Comparison of ENCODE assay signal across 29 mouse cellular contexts in the genomic region with DNA sequence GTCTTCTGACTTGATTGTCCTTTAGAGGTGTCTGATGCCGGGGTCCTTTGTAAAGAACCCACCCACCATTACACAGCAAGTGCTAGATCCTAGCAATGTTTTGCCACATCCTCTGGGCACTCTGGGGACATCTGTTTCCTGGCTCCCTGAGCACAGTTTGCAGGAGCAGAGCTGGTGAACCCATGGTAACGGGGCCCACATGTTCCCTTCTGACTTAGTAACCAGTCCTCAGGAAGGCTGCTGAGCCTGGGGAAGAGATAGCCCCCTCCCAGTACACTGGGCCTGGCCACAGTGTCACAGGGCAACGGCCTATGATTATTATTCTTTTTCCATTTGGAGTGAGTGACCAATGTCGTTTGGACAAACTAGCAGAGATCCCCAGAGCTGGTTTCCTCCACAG. TPM values are rescaled to one million over a fixed set of nuclear protein-coding genes. Genes with fewer than 3 reads are reported as not detected.
DNase-seq lines count a peak whose midpoint lies in the region; ATAC-seq and TF ChIP-seq lines count a peak whose summit lies in the region.
"Had no signal": no experiment of that assay in that cellular context is flagged by ENCODE, and none has a peak within 500 bp of the region (broad histone marks: within the 10 kb centered on the region; RNA-seq: fewer than 3 reads in every experiment).

No protein-coding gene starts in this region.

- ATAC-seq in common myeloid progenitor, adult 5-6 weeks (replicated peaks; ENCODE audit: low read depth, poor library complexity, severe bottlenecking) = peak; percentile 92
- ATAC-seq in hematopoietic stem cell, adult 5-6 weeks (replicated peaks in 1 of 2; ENCODE audit: insufficient read depth in 1 of 2, low FRiP score in 2 of 2, low TSS enrichment in 1 of 2, low read depth in 1 of 2, poor library complexity in 2 of 2, severe bottlenecking in 2 of 2) = peak; percentile 80 to 85
- ATAC-seq: activated CD4-positive, CD25-positive, alpha-beta regulatory T cell, adult 4 months; CD4-positive, CD25-positive, alpha-beta regulatory T cell, adult 4 months; forebrain, embryonic 13.5 days; forebrain, embryonic 15.5 days; forebrain, postnatal 0 days; Patski had no signal

- H3K27me3 ChIP-seq in forebrain, embryonic 10.5 days (ENCODE audit: poor library complexity, severe bottlenecking) = no peaks in the 10 kb centered on the region
- H3K27me3 ChIP-seq: CH12.LX; forebrain, embryonic 13.5 days; forebrain, embryonic 15.5 days had no signal

- H3K4me1 ChIP-seq in forebrain, embryonic 10.5 days = no peaks in the 10 kb centered on the region
- H3K4me1 ChIP-seq: embryonic facial prominence, embryonic 12.5 days; embryonic facial prominence, embryonic 15.5 days; forebrain, embryonic 13.5 days; forebrain, embryonic 15.5 days had no signal

- H3K36me3 ChIP-seq in forebrain, embryonic 10.5 days (replicated peaks) = no peaks in the 10 kb centered on the region
- H3K36me3 ChIP-seq: embryonic facial prominence, embryonic 12.5 days; embryonic facial prominence, embryonic 15.5 days; forebrain, embryonic 15.5 days; G1E had no signal

- H3K27ac ChIP-seq in layer of hippocampus, adult 2 months = peak overlapping the region; percentile 82
- H3K27ac ChIP-seq in forebrain, embryonic 10.5 days = no peak overlapping the region
- H3K27ac ChIP-seq: embryonic facial prominence, embryonic 12.5 days; embryonic facial prominence, embryonic 15.5 days; forebrain, embryonic 13.5 days; forebrain, embryonic 15.5 days had no signal

- no peaks in the 10 kb centered on the region for H3K9me3 ChIP-seq in forebrain, embryonic 10.5 days
- H3K9me3 ChIP-seq: embryonic facial prominence, embryonic 12.5 days; embryonic facial prominence, embryonic 15.5 days; forebrain, embryonic 13.5 days; forebrain, embryonic 15.5 days; G1E had no signal

- no peak for TF ChIP-seq CTCF in layer of hippocampus, adult 2 months (conservative IDR thresholded peaks at IDR 0.05)

- no peak for DNase-seq in layer of hippocampus, adult 2 months (ENCODE audit: low spot score in 2 of 2)
- no peak for DNase-seq in layer of hippocampus, postnatal 25 days (ENCODE audit: extremely low spot score in 1 of 2, low spot score in 1 of 2)
- peak; percentile 54 for DNase-seq in 416B (ENCODE audit: low read depth)
- DNase-seq in ovary, postnatal 14 days (ENCODE audit: low spot score) = no peak
- no peak for DNase-seq in forebrain, embryonic 10.5 days (ENCODE audit: extremely low spot score, low spot score)
- DNase-seq in natural killer cell, adult 2 months (ENCODE audit: low spot score in 2 of 2) = no peak
- DNase-seq: adrenal gland, adult 8-10 months; adrenal gland, postnatal 14 days; adrenal gland, postnatal 36 days; B cell, adult 2 months; cerebellum, adult 11-12 months; cerebellum, adult 2 months; cerebellum, adult 9-10 months; cerebellum, postnatal 10 days; cerebellum, postnatal 25 days; embryo, embryonic 11 days; forebrain, postnatal 0 days had no signal

- 72% methylated on average over 4 of the region's 4 CpGs for WGBS in forebrain, embryonic 10.5 days

- no peak overlapping the region for H3K4me3 ChIP-seq in layer of hippocampus, adult 2 months
- no peak overlapping the region for H3K4me3 ChIP-seq in forebrain, embryonic 10.5 days
- H3K4me3 ChIP-seq: embryonic facial prominence, embryonic 12.5 days; embryonic facial prominence, embryonic 15.5 days; erythroblast, embryonic 14.5 days; forebrain, embryonic 13.5 days; forebrain, embryonic 15.5 days had no signal

RNA-seq across cellular contexts. Expression of gene Slc24a4, which starts 19.1 kb away (rescaled TPM):
- total RNA-seq in layer of hippocampus, adult 2 months (2021) = 10 to 100 TPM; 46.6 to 48.6 TPM
- total RNA-seq in layer of hippocampus, postnatal 25 days (2021) = 10 to 100 TPM; 39.5 to 44.1 TPM
- not detected in 2 replicates for total RNA-seq in common myeloid progenitor, adult 5-6 weeks (2017)
- total RNA-seq in hematopoietic stem cell, adult 5-6 weeks (2017) = 0.20 and 0.56 TPM in 2 replicates
- polyA plus RNA-seq in forebrain, embryonic 10.5 days (2016; fragmentation: Nextera tagmentation; extraction: Ambion mirVana) = 0.06 TPM in 1 of 2 replicates, not detected in the other
- polyA plus RNA-seq: activated CD4-positive, CD25-positive, alpha-beta regulatory T cell, adult 4 months; CD4-positive, CD25-positive, alpha-beta regulatory T cell, adult 4 months; erythroblast, embryonic 14.5 days; G1E; Patski had no signal

Comparison
In these comparisons a context has a peak if more than half of its experiments do, and no peak if none do; other contexts are left out.
1. RNA of gene Slc24a4, which starts 19.1 kb away (total RNA-seq): 46.6 to 48.6 TPM in layer of hippocampus, adult 2 months and 39.5 to 44.1 TPM in layer of hippocampus, postnatal 25 days; 0.20 to 0.56 TPM in hematopoietic stem cell, adult 5-6 weeks and not detected in common myeloid progenitor, adult 5-6 weeks; every median in the first group is over 10 times any median in the second.